Mouse (Mus musculus): ENCODE data around the gene Ptcra. TPM values are rescaled to one million over a fixed set of nuclear protein-coding genes. Genes with fewer than 3 reads are reported as not detected.
"Not testable (repeated sequence)": the region's sequence is repeated elsewhere in the genome, so short reads cannot be mapped to it uniquely, and the experiment has no call there.

Gene Ptcra
- 0.30 and 0.32 TPM in 2 replicates for polyA plus RNA-seq (2015; fragmentation: Nextera tagmentation; extraction: Ambion mirVana)

- Histone ChIP-seq H3K36me3 (no peaks in the 10 kb centered on the region), H3K9ac (no peak within 1 kb of the TSS), H3K4me3 (replicated peaks) (no peak within 1 kb of the TSS), H3K9me3 (replicated peaks) (no peaks in the 10 kb centered on the region), H3K4me1 (replicated peaks) (no peaks in the 10 kb centered on the region), H3K4me2 (no peak within 1 kb of the TSS), H3K27ac (no peak within 1 kb of the TSS), H3K27me3 (no peaks in the 10 kb centered on the region)
- ATAC-seq (ENCODE audit: low read depth), result no peak
- WGBS (ENCODE audit: insufficient replicate concordance), result 49% methylated on average over 2 of the region's 2 CpGs
- DNase-seq, result no peak
Observed at GRCm38 (mm10) chr17:46763544-46763943, at the start of gene Ptcra. Ptcra (minus strand) TSS chr17:46763712.

GRCm38 (mm10) chr17:46812442-46812841, 48.9 kb upstream of the Ptcra start:
- no peak for DNase-seq
- Histone ChIP-seq H3K9ac (no peak overlapping the region), H3K27me3 (no peaks in the 10 kb centered on the region), H3K9me3 (replicated peaks) (no peaks in the 10 kb centered on the region), H3K27ac (no peak overlapping the region), H3K4me3 (replicated peaks) (no peak overlapping the region), H3K4me2 (no peak overlapping the region), H3K4me1 (replicated peaks) (peaks cover 28% of the 10 kb centered on the region), H3K36me3 (peaks cover 72% of the 10 kb centered on the region)
- 82% methylated on average over 1 of the region's 1 CpGs for WGBS (ENCODE audit: insufficient replicate concordance)
- no peak for ATAC-seq (ENCODE audit: low read depth)

- Histone ChIP-seq H3K4me1 (replicated peaks) (peaks cover 10% of the 10 kb centered on the region), H3K9me3 (replicated peaks) (no peaks in the 10 kb centered on the region), H3K36me3 (peaks cover 82% of the 10 kb centered on the region), H3K4me2 (no peak overlapping the region), H3K27me3 (no peaks in the 10 kb centered on the region), H3K4me3 (replicated peaks) (no peak overlapping the region), H3K27ac (no peak overlapping the region), H3K9ac (no peak overlapping the region)
- ATAC-seq (ENCODE audit: low read depth) (no peak), DNase-seq (no peak)
- 79% methylated on average over 3 of the region's 3 CpGs for WGBS (ENCODE audit: insufficient replicate concordance)
Observed at GRCm38 (mm10) chr17:46810672-46811071, 47.2 kb upstream of the Ptcra start.

GRCm38 (mm10) chr17:46809131-46809830, 45.8 kb upstream of the Ptcra start:
- DNase-seq (no peak), ATAC-seq (ENCODE audit: low read depth) (no peak)
- Histone ChIP-seq H3K4me1 (replicated peaks) (no peaks in the 10 kb centered on the region; the same call in 1 of the 2 replicates), H3K27me3 (no peaks in the 10 kb centered on the region), H3K4me3 (replicated peaks) (no peak overlapping the region), H3K9me3 (replicated peaks) (no peaks in the 10 kb centered on the region), H3K36me3 (peaks cover 90% of the 10 kb centered on the region), H3K27ac (no peak overlapping the region), H3K9ac (no peak overlapping the region), H3K4me2 (no peak overlapping the region)
- WGBS (ENCODE audit: insufficient replicate concordance), result 83% methylated on average over 6 of the region's 6 CpGs

- ATAC-seq (ENCODE audit: low read depth) (no peak), DNase-seq (no peak)
- H3K27ac ChIP-seq, result no peak overlapping the region
- H3K9ac ChIP-seq, result no peak overlapping the region
- no peaks in the 10 kb centered on the region for H3K4me1 ChIP-seq (replicated peaks)
- H3K36me3 ChIP-seq, result peaks cover 87% of the 10 kb centered on the region
- no peak overlapping the region for H3K4me3 ChIP-seq (replicated peaks)
- H3K27me3 ChIP-seq, result no peaks in the 10 kb centered on the region
- no peak overlapping the region for H3K4me2 ChIP-seq
- H3K9me3 ChIP-seq (replicated peaks), result no peaks in the 10 kb centered on the region
- 91% methylated on average over 10 of the region's 10 CpGs for WGBS (ENCODE audit: insufficient replicate concordance)
Observed at GRCm38 (mm10) chr17:46808376-46808775, 44.9 kb upstream of the Ptcra start.

GRCm38 (mm10) chr17:46801761-46802160, 38.2 kb upstream of the Ptcra start:
- no peak for ATAC-seq (ENCODE audit: low read depth)
- no peak overlapping the region for H3K4me3 ChIP-seq (replicated peaks)
- peaks cover 17% of the 10 kb centered on the region for H3K4me1 ChIP-seq (replicated peaks)
- H3K9me3 ChIP-seq (replicated peaks), result no peaks in the 10 kb centered on the region
- H3K4me2 ChIP-seq, result no peak overlapping the region
- no peak overlapping the region for H3K9ac ChIP-seq
- no peak overlapping the region for H3K27ac ChIP-seq
- DNase-seq, result no peak
- H3K27me3 ChIP-seq, result no peaks in the 10 kb centered on the region
- 71% methylated on average over 6 of the region's 6 CpGs for WGBS (ENCODE audit: insufficient replicate concordance)
- peaks cover 70% of the 10 kb centered on the region for H3K36me3 ChIP-seq

GRCm38 (mm10) chr17:46799680-46800079, 36.2 kb upstream of the Ptcra start:
- Histone ChIP-seq H3K36me3 (peaks cover 49% of the 10 kb centered on the region), H3K4me2 (no peak overlapping the region), H3K4me1 (replicated peaks) (peaks cover 17% of the 10 kb centered on the region), H3K4me3 (replicated peaks) (no peak overlapping the region), H3K27ac (no peak overlapping the region), H3K9ac (no peak overlapping the region), H3K9me3 (replicated peaks) (no peaks in the 10 kb centered on the region), H3K27me3 (no peaks in the 10 kb centered on the region)
- 65% methylated on average over 10 of the region's 10 CpGs for WGBS (ENCODE audit: insufficient replicate concordance)
- no peak for ATAC-seq (ENCODE audit: low read depth)
- no peak for DNase-seq

- no peak overlapping the region for H3K9ac ChIP-seq
- DNase-seq (no peak), ATAC-seq (ENCODE audit: low read depth) (no peak)
- peaks cover 34% of the 10 kb centered on the region for H3K36me3 ChIP-seq
- H3K4me1 ChIP-seq (replicated peaks), result peaks cover 30% of the 10 kb centered on the region
- H3K27me3 ChIP-seq, result no peaks in the 10 kb centered on the region
- no peak overlapping the region for H3K4me3 ChIP-seq (replicated peaks)
- H3K4me2 ChIP-seq, result no peak overlapping the region
- H3K27ac ChIP-seq, result no peak overlapping the region
- 81% methylated on average over 8 of the region's 8 CpGs for WGBS (ENCODE audit: insufficient replicate concordance)
- H3K9me3 ChIP-seq (replicated peaks), result no peaks in the 10 kb centered on the region
Observed at GRCm38 (mm10) chr17:46797386-46797785, 33.9 kb upstream of the Ptcra start.

- H3K36me3 ChIP-seq, result peaks cover 28% of the 10 kb centered on the region
- no peaks in the 10 kb centered on the region for H3K27me3 ChIP-seq
- no peak overlapping the region for H3K9ac ChIP-seq
- H3K4me3 ChIP-seq (replicated peaks), result no peak overlapping the region
- H3K9me3 ChIP-seq (replicated peaks), result no peaks in the 10 kb centered on the region
- DNase-seq, result no peak
- no peak overlapping the region for H3K27ac ChIP-seq
- ATAC-seq (ENCODE audit: low read depth), result no peak
- H3K4me1 ChIP-seq (replicated peaks), result peaks cover 24% of the 10 kb centered on the region
- 82% methylated on average over 4 of the region's 4 CpGs for WGBS (ENCODE audit: insufficient replicate concordance)
- no peak overlapping the region for H3K4me2 ChIP-seq
Observed at GRCm38 (mm10) chr17:46796743-46797142, 33.2 kb upstream of the Ptcra start.

- ATAC-seq (ENCODE audit: low read depth) (no peak), DNase-seq (no peak)
- Histone ChIP-seq H3K27ac (no peak overlapping the region), H3K27me3 (peaks cover 7% of the 10 kb centered on the region; the same call in 1 of the 2 replicates), H3K4me3 (replicated peaks) (no peak overlapping the region), H3K4me1 (replicated peaks) (peaks cover 13% of the 10 kb centered on the region), H3K9me3 (replicated peaks) (no peaks in the 10 kb centered on the region), H3K36me3 (no peaks in the 10 kb centered on the region), H3K9ac (no peak overlapping the region), H3K4me2 (no peak overlapping the region)
- 74% methylated on average over 2 of the region's 2 CpGs for WGBS (ENCODE audit: insufficient replicate concordance)
Observed at GRCm38 (mm10) chr17:46792963-46793362, 29.5 kb upstream of the Ptcra start.

- not testable (repeated sequence) for H3K27ac ChIP-seq; ATAC-seq (ENCODE audit: low read depth); H3K4me2 ChIP-seq; H3K9me3 ChIP-seq (replicated peaks); H3K27me3 ChIP-seq; H3K4me3 ChIP-seq (replicated peaks); H3K9ac ChIP-seq; H3K36me3 ChIP-seq; DNase-seq
- 52% methylated on average over 2 of the region's 2 CpGs for WGBS (ENCODE audit: insufficient replicate concordance)
- H3K4me1 ChIP-seq (replicated peaks), result peaks cover 21% of the 10 kb centered on the region
Observed at GRCm38 (mm10) chr17:46787974-46788373, 24.5 kb upstream of the Ptcra start.

GRCm38 (mm10) chr17:46786952-46787351, 23.4 kb upstream of the Ptcra start:
- peak; percentile 62 for ATAC-seq (ENCODE audit: low read depth)

More at GRCm38 (mm10) chr17:46786952-46787351, 23.4 kb upstream of the Ptcra start:
- Histone ChIP-seq H3K9me3 (replicated peaks) (no peaks in the 10 kb centered on the region), H3K27me3 (peaks cover 7% of the 10 kb centered on the region; the same call in 1 of the 2 replicates), H3K4me3 (replicated peaks) (no peak overlapping the region), H3K27ac (peak overlapping the region; percentile 53; the same call in 1 of the 2 replicates), H3K36me3 (no peaks in the 10 kb centered on the region), H3K4me2 (peak overlapping the region; percentile 17; the same call in 1 of the 2 replicates), H3K9ac (no peak overlapping the region), H3K4me1 (replicated peaks) (peaks cover 21% of the 10 kb centered on the region)
- WGBS (ENCODE audit: insufficient replicate concordance), result 32% methylated on average over 5 of the region's 5 CpGs
- DNase-seq, result peak; percentile 57
